Mouse (Mus musculus): ENCODE results near the gene 4933430I17Rik.
"Not testable (repeated sequence)": the region's sequence is repeated elsewhere in the genome, so short reads cannot be mapped to it uniquely, and the experiment has no call there.

The 4933430I17Rik gene

GRCm38 (mm10) chr4:62541802-62542201 is 16.6 kb downstream of the 4933430I17Rik start:
- in situ Hi-C loops (cut with MboI, MseI): no loop called here

DNA sequence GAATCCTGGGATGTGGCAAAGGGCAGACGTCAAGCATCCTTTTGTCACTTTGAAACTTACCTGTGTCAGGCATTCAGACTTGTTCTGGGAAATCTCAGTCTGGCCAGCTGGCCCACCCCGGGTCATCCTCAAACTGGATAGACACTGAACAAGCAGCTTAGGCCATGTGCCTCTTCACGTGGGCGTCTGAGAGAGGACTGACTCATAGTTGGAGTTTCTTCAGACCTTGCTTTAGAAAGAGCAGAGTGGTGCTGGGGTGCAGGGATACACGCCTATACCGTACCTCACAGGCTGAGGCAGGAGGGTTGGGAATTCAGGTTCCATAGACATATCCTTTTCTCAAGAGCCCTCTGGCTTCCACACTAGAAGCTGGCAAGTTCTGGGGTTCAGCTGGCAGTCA is 18.6 kb downstream of the 4933430I17Rik start:
- in situ Hi-C loops (cut with MboI, MseI): no loop called here

DNA sequence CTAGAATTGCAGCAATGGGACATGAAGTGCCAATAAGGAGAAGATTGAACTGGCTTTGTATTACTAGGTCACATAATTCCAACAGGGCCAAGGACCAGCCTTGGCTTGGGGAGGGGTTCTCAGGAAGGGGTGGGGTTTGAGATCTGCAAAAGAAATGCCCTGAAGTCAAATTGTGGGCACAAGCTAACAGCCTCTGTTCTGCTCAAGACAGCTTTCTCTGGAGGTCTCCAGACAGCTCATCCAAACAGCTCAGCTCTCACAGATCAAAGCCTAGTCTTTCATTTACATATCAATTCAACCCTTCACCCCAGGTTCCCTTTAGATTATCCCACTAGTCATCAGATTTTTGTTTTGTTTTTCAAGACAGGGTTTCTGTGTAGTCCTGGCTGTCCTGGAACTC is 19.6 kb downstream of the 4933430I17Rik start:
- in situ Hi-C loops (cut with MboI, MseI): no loop called here

DNA sequence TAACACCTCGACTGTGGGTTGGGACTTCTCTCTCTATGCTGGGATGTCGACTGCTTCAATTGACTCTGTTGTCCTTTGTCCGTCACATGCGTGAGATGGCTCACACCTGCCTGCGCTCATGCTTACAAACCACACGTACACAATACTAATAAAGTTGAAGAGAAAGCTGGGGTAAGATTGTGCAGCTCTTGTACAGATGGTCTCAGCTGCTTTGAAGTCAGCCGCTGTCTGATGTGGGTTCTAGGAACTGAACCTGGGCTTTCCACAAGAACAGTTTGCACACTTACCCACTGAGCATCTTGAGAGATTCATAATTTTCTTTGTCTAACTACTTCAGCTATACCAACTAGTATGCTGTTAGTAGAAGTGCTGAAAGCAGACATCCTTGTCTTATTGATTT is 26.8 kb downstream of the 4933430I17Rik start:
- in situ Hi-C loops (cut with MboI, MseI): loop anchor here (10.0 to 25.0 kb wide), 2 partner anchors 135 to 1383 kb away; no protein-coding TSS in a partner anchor

GRCm38 (mm10) chr4:62557436-62557835 is 32.3 kb downstream of the 4933430I17Rik start:
- in situ Hi-C loops (cut with MboI, MseI): loop anchor here (10.0 to 25.0 kb wide), 2 partner anchors 130 to 1377 kb away; no protein-coding TSS in a partner anchor

- in situ Hi-C loops (cut with MboI, MseI): loop anchor here (5.0 to 25.0 kb wide), 4 partner anchors 98 to 1375 kb away; no protein-coding TSS in a partner anchor
Observed at GRCm38 (mm10) chr4:62559797-62560329, 34.7 kb downstream of the 4933430I17Rik start, which contains the start of gene Rgs3. Gene Rgs3 (plus strand): TSS chr4:62559847.

DNA sequence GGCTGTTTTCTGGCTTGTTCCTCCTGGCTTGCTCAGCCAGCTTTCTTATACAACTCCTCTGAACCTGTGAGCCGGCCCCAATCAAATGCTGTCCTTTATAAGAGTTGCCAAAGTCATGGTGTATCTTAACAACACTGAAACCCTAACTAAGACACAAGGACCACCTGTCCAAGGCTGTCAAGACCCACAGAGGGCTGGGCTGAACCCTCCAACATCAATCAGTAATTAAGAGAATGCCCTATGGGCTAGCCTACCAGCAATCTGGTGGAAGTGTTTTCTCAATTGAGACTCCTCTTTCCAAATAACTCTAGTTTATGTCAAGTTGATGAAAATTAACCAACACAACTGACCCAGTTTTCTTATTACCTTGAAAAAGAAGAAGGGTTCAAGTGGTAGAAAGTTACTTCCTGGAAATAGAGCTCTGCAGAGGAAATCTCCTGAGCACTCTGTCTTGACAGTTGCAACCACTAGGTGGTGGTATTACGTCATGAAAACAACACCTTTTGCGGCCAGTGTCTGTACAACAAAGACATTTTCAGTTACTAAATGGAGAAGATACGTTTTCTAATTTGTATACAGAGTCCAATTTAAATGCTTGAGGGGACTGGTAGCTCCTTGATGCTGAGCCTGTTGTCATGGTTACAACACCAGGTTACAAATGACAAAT is 35.9 kb downstream of the 4933430I17Rik start:
- in situ Hi-C loops (cut with MboI, MseI): loop anchor here (5.0 to 25.0 kb wide), 3 partner anchors 99 to 196 kb away; no protein-coding TSS in a partner anchor

- in situ Hi-C loops (cut with MboI, MseI): loop anchor here (5.0 to 25.0 kb wide), 3 partner anchors 99 to 196 kb away; no protein-coding TSS in a partner anchor
Observed at GRCm38 (mm10) chr4:62561630-62562001, 36.4 kb downstream of the 4933430I17Rik start.

DNA sequence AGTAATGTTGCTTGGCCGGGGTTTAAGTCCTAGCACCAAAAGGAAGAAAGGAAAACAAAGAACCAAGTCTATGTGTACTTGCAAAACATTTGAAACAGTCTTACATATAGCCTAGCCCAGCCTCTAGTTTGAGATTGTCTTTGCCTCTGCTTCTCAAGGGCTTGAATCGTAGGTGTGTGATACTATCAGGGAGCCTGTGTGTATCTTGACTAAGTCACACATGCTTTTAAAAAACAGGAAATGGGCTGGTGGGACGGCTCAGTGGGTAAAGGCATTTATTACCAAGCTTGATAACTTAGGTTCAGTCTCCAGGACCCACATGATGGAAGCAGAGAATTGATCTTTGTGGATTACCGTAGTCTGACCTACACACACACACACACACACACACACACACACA is 36.8 kb downstream of the 4933430I17Rik start:
- in situ Hi-C loops (cut with MboI, MseI): loop anchor here (5.0 to 25.0 kb wide), 3 partner anchors 100 to 195 kb away; no protein-coding TSS in a partner anchor

DNA sequence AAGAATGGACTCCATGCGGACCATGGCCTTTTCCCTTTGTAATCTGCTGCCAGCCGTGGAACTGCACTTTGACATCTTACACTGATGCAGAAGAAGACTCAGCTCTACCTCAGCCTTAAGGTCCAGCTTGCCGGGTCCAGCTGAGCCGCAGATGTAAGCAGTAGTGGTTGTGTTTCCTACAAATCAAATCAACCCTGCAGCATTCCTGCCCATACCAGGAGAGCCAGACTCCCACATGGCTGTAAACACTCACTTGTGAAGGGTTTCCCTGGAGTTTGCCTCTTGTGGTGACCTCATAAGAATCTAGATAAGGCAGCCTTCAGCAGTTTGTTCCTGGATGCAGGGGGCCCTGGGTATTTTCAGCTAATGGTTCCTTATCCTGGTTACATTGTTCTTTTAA is 41.4 kb downstream of the 4933430I17Rik start:
- in situ Hi-C loops (cut with MboI, MseI): loop anchor here (25.0 kb wide), 1 partner anchor 121 kb away; no protein-coding TSS in a partner anchor

GRCm38 (mm10) chr4:62567696-62568095 is 42.5 kb downstream of the 4933430I17Rik start:
- in situ Hi-C loops (cut with MboI, MseI): loop anchor here (25.0 kb wide), 1 partner anchor 120 kb away; no protein-coding TSS in a partner anchor

- in situ Hi-C loops (cut with MboI, MseI): loop anchor here (25.0 kb wide), 1 partner anchor 119 kb away; no protein-coding TSS in a partner anchor
Observed at GRCm38 (mm10) chr4:62568359-62568758, 43.2 kb downstream of the 4933430I17Rik start.

GRCm38 (mm10) chr4:62569603-62570002 is 44.4 kb downstream of the 4933430I17Rik start:
- in situ Hi-C loops (cut with MboI, MseI): loop anchor here (25.0 kb wide), 1 partner anchor 118 kb away; no protein-coding TSS in a partner anchor

- in situ Hi-C loops (cut with MboI, MseI): loop anchor here (25.0 kb wide), 1 partner anchor 117 kb away; no protein-coding TSS in a partner anchor
Observed at GRCm38 (mm10) chr4:62570029-62570428, 44.9 kb downstream of the 4933430I17Rik start.

DNA sequence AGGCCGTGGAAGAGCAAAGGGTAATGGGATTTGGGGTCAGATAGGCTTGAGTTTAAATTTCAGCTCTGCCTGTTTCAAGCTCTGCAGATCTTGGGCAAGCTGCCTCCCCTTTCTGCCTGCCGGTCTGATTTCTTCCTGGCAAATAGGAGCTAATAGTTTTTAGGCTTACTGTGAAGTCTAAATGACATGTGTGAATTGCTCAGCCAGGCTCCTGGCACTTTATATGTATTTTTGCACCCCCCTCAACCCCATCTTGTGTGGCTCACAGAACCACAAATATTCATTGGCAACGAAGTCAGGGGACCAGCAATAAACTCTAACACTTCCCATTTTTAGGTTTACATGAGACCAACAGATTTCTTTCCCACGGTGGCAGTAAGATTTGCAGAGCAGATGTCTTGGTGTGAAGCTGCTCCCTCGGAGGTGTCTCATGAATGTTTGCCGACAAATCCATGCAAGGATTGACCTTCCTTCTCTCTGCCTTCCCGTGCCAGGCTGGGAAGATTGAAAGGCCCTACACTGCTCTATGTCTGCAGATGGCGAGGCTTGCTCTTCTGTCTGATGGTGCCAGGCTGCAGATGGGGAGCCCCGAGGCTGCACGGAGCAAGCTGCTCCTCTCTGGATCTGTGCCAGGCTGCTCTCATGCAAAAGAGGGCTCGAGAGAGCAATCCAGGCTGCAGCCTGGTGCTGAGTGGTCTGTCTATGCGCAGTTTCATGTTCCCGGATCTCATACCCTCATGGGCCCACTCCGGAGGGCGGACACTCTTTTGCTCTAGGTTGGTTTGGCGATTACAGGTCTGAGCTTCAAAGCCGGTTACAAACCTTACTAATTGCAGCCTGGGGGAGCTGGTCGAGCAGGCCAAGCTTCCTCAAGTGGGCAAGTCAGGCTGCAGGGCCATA is 57.4 kb downstream of the 4933430I17Rik start:
- in situ Hi-C loops (cut with MboI, MseI): loop anchor here (5.0 kb wide), 1 partner anchor 50 kb away; no protein-coding TSS in a partner anchor

GRCm38 (mm10) chr4:62583265-62584092 is 58.3 kb downstream of the 4933430I17Rik start:
- in situ Hi-C loops (cut with MboI, MseI): loop anchor here (5.0 kb wide), 1 partner anchor 49 kb away; no protein-coding TSS in a partner anchor

DNA sequence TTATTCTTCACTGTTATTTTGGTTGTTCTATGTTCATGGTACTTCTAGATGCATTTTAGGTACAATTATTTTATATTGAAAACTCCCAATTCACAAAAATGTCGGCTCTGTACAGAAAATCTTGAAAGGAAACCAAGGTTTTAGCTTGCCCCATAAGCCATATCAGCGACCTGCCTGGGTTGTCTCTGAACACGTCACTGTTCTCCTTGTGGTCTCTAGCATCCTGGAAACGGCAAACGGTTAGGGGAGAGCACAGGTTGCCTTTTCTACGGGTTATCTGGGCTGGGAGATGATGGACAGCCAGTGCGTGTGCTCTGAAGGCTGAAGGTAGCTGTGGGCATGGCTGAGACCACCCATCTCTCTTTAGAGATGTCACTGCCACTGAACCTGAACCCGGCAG is 61.9 kb downstream of the 4933430I17Rik start:
- in situ Hi-C loops (cut with MboI, MseI): no loop called here

DNA sequence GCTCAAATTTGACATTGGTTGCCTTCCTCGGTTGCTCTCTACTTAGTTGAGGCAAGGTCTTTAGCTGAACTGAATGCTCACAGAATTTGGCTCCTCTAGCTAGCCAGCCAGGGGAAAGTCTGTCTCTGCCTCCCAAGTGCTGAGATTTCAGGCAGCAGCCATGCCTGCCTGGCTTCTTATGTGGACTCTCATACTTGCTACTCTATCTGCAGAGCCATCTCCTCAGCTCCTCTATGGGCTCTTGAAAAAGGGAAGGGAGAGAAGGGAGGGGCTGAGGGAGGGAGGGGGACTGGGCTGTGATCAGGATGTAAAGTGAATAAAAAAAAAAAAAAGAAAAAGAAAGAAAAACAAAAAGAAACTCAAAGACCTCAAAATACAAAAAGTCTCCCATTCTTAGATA is 65.7 kb downstream of the 4933430I17Rik start:
- in situ Hi-C loops (cut with MboI, MseI): no loop called here

- in situ Hi-C loops (cut with MboI, MseI): no loop called here
Observed at GRCm38 (mm10) chr4:62591326-62591725, 66.2 kb downstream of the 4933430I17Rik start.

DNA sequence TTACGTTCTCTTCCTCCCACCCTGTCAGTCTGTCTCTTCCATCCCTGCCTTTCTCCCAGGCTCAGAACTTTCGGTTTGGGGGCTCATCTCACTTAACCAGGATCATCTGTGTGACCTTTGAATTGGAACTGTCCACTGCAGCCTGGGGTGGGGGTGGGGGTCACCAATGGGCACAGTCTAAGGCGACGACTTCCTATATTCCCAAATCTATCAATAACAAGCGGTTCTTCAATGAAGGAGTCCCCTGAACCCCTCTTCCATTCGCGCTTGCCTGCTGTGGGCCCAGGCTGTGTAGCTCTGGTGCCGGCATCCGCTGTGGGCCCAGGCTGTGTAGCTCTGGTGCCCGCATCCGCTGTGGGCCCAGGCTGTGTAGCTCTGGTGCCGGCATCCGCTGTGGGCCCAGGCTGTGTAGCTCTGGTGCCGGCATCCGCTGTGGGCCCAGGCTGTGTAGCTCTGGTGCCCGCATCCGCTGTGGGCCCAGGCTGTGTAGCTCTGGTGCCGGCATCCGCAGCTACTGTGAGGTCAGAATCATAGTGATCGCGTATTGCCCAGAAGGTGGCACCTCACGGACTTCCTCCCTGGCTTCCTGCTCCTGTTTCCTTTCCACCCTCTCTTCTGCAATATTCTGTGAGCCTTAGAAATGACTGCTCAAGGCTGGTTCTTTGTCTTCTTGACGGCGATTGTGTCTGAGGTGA is 68.5 kb downstream of the 4933430I17Rik start:
- in situ Hi-C loops (cut with MboI, MseI): not testable (repeated sequence)

Measured in regulatory T cell (primary cell).